Mouse (Mus musculus): Measurements from ENCODE around the gene Mip. TPM values are rescaled to one million over a fixed set of nuclear protein-coding genes. Genes with fewer than 3 reads are reported as not detected.

Gene Mip
- total RNA-seq, 2 experiments from 2014 or later, result not detected

Other genes with a start within 250 kb of the Mip start
- gene Hsd17b6, start 218.2 kb upstream of the Mip start, total RNA-seq (2021), result not detected
- 1 to 10 TPM; 6.8 to 7.4 TPM for gene Prim1, start 210.7 kb upstream of the Mip start, total RNA-seq (2021)
- gene Naca, start 190.3 kb upstream of the Mip start, total RNA-seq (2021), result 100 to 1,000 TPM; 338 to 356 TPM
- 100 to 1,000 TPM; 146 to 153 TPM for gene Ptges3, start 166.9 kb upstream of the Mip start, total RNA-seq (2021)
- 1,000 to 10,000 TPM; 1,726 to 1,851 TPM for gene Atp5b, start 142.6 kb upstream of the Mip start, total RNA-seq (2021)
- gene Baz2a, start 134.3 kb upstream of the Mip start, total RNA-seq (2021), result 10 to 100 TPM; 39.6 to 41.9 TPM
- 10 to 100 TPM; 12.9 to 15.3 TPM for gene Rbms2, start 45.5 kb upstream of the Mip start, total RNA-seq (2021)
- 10 to 100 TPM; 19.6 to 19.7 TPM for gene Gls2, start 31.4 kb upstream of the Mip start, total RNA-seq (2021)
- 10 to 100 TPM; 10.1 to 10.2 TPM for gene Spryd4, start 14.0 kb upstream of the Mip start, total RNA-seq (2021)
- gene Timeless, start 6.2 kb downstream of the Mip start, total RNA-seq (2021), result 1 to 10 TPM; 4.1 to 4.6 TPM
- gene Apon, start 28.3 kb downstream of the Mip start, total RNA-seq (2021), result not detected
- not detected for gene Apof, start 42.8 kb downstream of the Mip start, total RNA-seq (2021)
- 10 to 100 TPM; 32.0 to 32.1 TPM for gene Stat2, start 44.7 kb downstream of the Mip start, total RNA-seq (2021)
- not detected for gene Il23a, start 72.9 kb downstream of the Mip start, total RNA-seq (2021)
- 10 to 100 TPM; 12.9 to 13.2 TPM for gene Pan2, start 77.5 kb downstream of the Mip start, total RNA-seq (2021)
- 10 to 100 TPM; 79.5 to 88.1 TPM for gene Cnpy2, start 96.6 kb downstream of the Mip start, total RNA-seq (2021)
- gene Cs, start 111.9 kb downstream of the Mip start, total RNA-seq (2021), result 100 to 1,000 TPM; 227 to 229 TPM
- gene Coq10a, start 143.2 kb downstream of the Mip start, total RNA-seq (2021), result 10 to 100 TPM; 49.5 to 49.7 TPM
- 10 to 100 TPM; 45.4 to 49.6 TPM for gene Ankrd52, start 151.3 kb downstream of the Mip start, total RNA-seq (2021)
- under 1 TPM in 1 of 2 experiments, not detected in 1; 0.37 TPM for gene Slc39a5, start 175.4 kb downstream of the Mip start, total RNA-seq (2021)
- 10 to 100 TPM; 96.5 to 98.5 TPM for gene Nabp2, start 185.7 kb downstream of the Mip start, total RNA-seq (2021)
- gene Rnf41, start 185.8 kb downstream of the Mip start, total RNA-seq (2021), result 10 to 100 TPM; 74.0 to 76.8 TPM
- 100 to 1,000 TPM; 242 to 261 TPM for gene Smarcc2, start 233.4 kb downstream of the Mip start, total RNA-seq (2021)

Measured in layer of hippocampus, adult 18-20 months (tissue).